Mouse (Mus musculus) forebrain, embryonic 13.5 days (tissue): ENCODE measurements around the gene Klhdc9. TPM values are rescaled to one million over a fixed set of nuclear protein-coding genes. Genes with fewer than 3 reads are reported as not detected.
A peak's percentile ranks its signal among the peaks of the same experiment; 100 is the strongest.

Experiments
- ATAC-seq: fragments of 200-750 bp; cut with Nextera tagmentation; 2 replicates; pipeline ENCODE4 v1.8.0; 2017
- H3K27ac ChIP-seq: fragments of 300-500 bp; sonication (generic); 2 replicates; pipeline ENCODE4 v1.5.1; 2015; ENCODE audit warnings: inconsistent platforms, mild to moderate bottlenecking, moderate library complexity
- H3K27me3 ChIP-seq: fragments of 300-500 bp; sonication (generic); 2 replicates; pipeline ENCODE4 v1.6.1; 2015; ENCODE audit warnings: mild to moderate bottlenecking, inconsistent platforms
- H3K36me3 ChIP-seq: fragments of 300-500 bp; sonication (generic); 2 replicates; pipeline ENCODE4 v1.6.1; 2015; ENCODE audit warnings: mild to moderate bottlenecking, inconsistent platforms; ENCODE audit not compliant: poor library complexity, severe bottlenecking
- H3K4me1 ChIP-seq: fragments of 300-500 bp; sonication (generic); 2 replicates; pipeline ENCODE4 v1.6.1; 2015; ENCODE audit warnings: inconsistent platforms
- H3K4me2 ChIP-seq: fragments of 300-500 bp; sonication (generic); 2 replicates; pipeline ENCODE4 v1.6.1; 2015; ENCODE audit warnings: inconsistent platforms, mild to moderate bottlenecking, moderate library complexity
- H3K4me3 ChIP-seq: fragments of 300-500 bp; sonication (generic); 2 replicates; pipeline ENCODE4 v1.5.1; 2015; ENCODE audit warnings: mild to moderate bottlenecking, inconsistent platforms
- H3K9ac ChIP-seq: fragments of 300-500 bp; sonication (generic); 2 replicates; pipeline ENCODE4 v1.6.1; 2015; ENCODE audit warnings: mild to moderate bottlenecking, inconsistent platforms
- H3K9me3 ChIP-seq: fragments of 300-500 bp; sonication (generic); replicated peaks from 2 replicates; pipeline ENCODE4 v1.6.1; 2016; ENCODE audit warnings: inconsistent platforms
- WGBS: fragments of 180-500 bp; shearing (Covaris S2); methylation state at CpG from one replicate; pipeline ENCODE4 v1.1.7; 2015; 5-methylcytosine and 5-hydroxymethylcytosine counted together
- polyA plus RNA-seq: library from polyadenylated mRNA; unstranded; fragments of >200 nt; fragmentation: Nextera tagmentation; extraction: Ambion mirVana; gene quantifications from 2 replicates; pipeline ENCODE4 v1.2.1, GENCODE M21; 2015

Klhdc9 gene
- polyA plus RNA-seq, 1 experiment from 2014 or later, result 3.3 TPM

DNA sequence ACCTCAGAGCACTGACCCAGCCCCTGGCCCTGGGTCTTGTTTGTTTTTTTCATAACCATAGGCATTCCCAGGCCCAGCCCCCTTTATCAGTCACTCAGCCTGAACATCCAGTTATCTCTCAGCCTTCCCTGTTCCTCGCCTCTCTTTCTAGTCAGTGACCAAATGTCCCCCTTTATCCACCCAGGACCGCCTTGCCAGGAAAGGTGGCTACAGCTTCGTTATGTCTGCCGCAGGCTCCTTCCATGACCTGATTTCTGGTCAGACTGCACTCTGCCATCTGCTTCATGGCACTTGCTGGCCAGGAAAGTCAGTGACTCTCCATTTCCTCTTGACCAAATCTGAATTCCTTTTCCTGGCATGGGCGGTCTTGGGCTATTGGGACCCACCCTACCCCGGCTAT, 17.7 kb upstream of the Klhdc9 start:
- H3K36me3 ChIP-seq, result no peaks in the 10 kb centered on the region
- no peak overlapping the region for H3K27ac ChIP-seq
- no peak overlapping the region for H3K4me3 ChIP-seq
- no peak for ATAC-seq
- H3K27me3 ChIP-seq, result peaks cover 17% of the 10 kb centered on the region
- WGBS, result 87% methylated on average over 6 of the region's 6 CpGs
- peaks cover 11% of the 10 kb centered on the region for H3K4me1 ChIP-seq
- H3K4me2 ChIP-seq, result no peak overlapping the region
- H3K9ac ChIP-seq, result no peak overlapping the region
- H3K9me3 ChIP-seq, result no peaks in the 10 kb centered on the region

- Histone ChIP-seq H3K4me3 (no peak overlapping the region), H3K9ac (no peak overlapping the region), H3K9me3 (no peaks in the 10 kb centered on the region), H3K4me1 (peaks cover 11% of the 10 kb centered on the region), H3K27ac (no peak overlapping the region), H3K4me2 (no peak overlapping the region), H3K36me3 (no peaks in the 10 kb centered on the region), H3K27me3 (peaks cover 13% of the 10 kb centered on the region)
- WGBS, result 51% methylated on average over 9 of the region's 9 CpGs
- no peak for ATAC-seq
Measured at GRCm38 (mm10) chr1:171375646-171376097, 15.1 kb upstream of the Klhdc9 start.

DNA sequence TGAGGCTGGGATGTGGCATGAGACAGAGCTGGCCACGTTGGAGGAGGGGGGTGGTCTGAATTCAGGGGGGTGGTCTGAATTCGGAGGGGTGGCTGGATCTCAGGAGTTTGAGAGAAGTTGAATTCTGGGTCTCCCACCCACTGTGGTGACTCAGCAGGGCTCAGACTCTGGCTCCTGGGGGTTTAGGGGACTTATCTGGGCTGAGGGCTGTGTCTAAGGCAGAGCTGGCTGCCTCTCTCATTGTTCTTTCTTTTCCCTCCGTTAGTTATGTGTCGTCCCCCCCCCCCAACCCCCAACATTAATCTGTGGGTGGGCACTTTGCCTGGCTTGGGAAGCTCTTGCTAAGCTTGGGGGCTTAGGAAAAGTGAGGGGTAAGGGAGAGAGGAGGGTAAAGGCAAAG, 13.3 kb upstream of the Klhdc9 start:
- no peaks in the 10 kb centered on the region for H3K36me3 ChIP-seq
- H3K9me3 ChIP-seq, result no peaks in the 10 kb centered on the region
- no peak overlapping the region for H3K27ac ChIP-seq
- H3K4me1 ChIP-seq, result no peaks in the 10 kb centered on the region
- 2% methylated on average over 4 of the region's 4 CpGs for WGBS
- H3K9ac ChIP-seq, result no peak overlapping the region
- H3K27me3 ChIP-seq, result no peaks in the 10 kb centered on the region
- no peak overlapping the region for H3K4me2 ChIP-seq
- H3K4me3 ChIP-seq, result no peak overlapping the region
- 0 out of 2 replicates have a peak, but pooled peaks have one; percentile 19 for ATAC-seq

DNA sequence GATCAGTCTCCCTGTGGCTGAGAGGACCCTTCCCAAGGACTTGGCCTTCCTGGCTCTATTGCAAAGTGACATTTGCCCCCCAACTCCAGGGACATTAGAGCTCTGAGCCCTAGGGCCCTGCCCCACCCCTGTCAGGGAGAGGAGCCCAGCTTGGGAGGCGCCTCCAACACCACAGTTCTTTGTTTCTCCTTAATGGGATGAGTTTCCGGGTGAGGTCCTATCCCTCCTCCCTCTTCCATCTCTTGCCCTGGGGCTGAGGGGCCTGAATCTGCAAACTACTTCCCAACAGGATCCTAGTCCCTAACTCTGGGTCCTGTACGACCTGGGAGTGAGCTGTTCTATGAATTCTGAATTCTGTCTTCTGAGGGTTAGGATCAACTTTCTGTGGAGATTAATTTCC, 12.3 kb upstream of the Klhdc9 start:
- Histone ChIP-seq H3K9ac (no peak overlapping the region), H3K4me2 (no peak overlapping the region), H3K4me1 (no peaks in the 10 kb centered on the region), H3K4me3 (no peak overlapping the region), H3K36me3 (no peaks in the 10 kb centered on the region), H3K9me3 (no peaks in the 10 kb centered on the region), H3K27ac (no peak overlapping the region), H3K27me3 (no peaks in the 10 kb centered on the region)
- no peak for ATAC-seq
- WGBS, result 26% methylated on average over 3 of the region's 3 CpGs

DNA sequence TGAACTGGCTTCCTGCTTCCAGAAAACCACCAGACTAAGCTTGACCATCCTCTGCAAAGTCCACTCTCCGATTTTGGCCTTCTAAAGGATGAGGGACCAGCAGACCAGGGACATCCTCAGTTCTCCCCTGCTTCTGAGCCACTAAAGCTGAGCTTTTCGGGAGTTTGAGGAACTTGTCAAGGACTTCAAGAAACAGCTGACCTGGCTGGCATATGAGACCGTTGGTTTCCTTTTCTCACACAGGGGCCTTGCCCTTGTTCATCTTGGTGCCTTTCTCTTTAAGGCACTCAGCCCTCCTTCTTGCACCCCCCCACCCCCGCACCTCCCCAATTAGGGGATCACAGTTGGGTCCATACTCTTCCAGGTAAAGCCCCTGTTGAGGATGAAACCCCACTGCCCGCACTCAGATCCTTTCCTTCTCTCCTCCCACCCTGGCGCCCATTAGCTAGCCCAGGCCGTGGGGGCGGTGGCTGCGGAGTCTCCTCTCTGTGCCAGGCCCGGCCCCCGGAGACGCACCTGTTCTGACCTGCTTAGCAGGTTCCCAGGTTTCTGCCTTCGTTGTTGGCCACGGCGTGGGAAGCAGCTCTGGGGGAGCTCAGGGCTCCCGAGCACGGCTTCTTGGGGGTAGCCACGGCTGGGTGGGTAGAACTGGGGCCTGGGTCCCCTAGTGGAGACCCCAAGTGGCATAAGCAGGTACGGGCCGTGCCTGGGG, 9.4 kb upstream of the Klhdc9 start, which contains the start of gene Nectin4:
Gene Nectin4 (plus strand): TSS at position 255 of the 712 bp plus-strand sequence.
- no peak for ATAC-seq
- 37% methylated on average over 20 of the region's 20 CpGs for whole genome bisulfite sequencing
- H3K27me3 ChIP-seq, result no peaks in the 10 kb centered on the region

DNA sequence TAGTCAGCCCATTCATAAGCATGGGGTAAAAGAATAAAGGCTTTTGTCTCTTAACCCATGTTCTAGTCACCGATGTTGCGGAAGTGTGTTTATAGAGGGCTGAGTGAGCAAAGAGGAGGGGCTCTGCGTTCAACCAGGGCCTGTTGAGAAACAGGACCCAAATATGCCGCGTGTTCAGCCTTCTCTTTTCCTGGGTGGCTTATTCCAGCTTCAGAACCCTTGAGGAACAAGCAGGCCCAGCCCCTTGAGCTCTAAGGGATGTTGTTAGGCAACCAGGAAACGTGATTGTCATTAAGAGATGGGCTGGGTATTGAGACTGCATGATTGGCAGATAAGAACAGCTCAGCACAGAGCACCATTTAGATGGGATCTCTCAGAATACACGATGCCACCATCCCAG, 5.3 kb upstream of the Klhdc9 start:
- Histone ChIP-seq H3K4me3 (no peak overlapping the region), H3K4me1 (peaks cover 6% of the 10 kb centered on the region), H3K9ac (no peak overlapping the region), H3K36me3 (no peaks in the 10 kb centered on the region), H3K4me2 (no peak overlapping the region), H3K27ac (no peak overlapping the region), H3K27me3 (no peaks in the 10 kb centered on the region), H3K9me3 (no peaks in the 10 kb centered on the region)
- ATAC-seq, result no peak
- 59% methylated on average over 7 of the region's 7 CpGs for WGBS

More for the DNA sequence above, 9.4 kb upstream of the Klhdc9 start, which contains the start of gene Nectin4:
- H3K36me3 ChIP-seq, result no peaks in the 10 kb centered on the region
- H3K9me3 ChIP-seq, result no peaks in the 10 kb centered on the region
- no peak within 1 kb of the TSS for H3K4me2 ChIP-seq
- no peak within 1 kb of the TSS for H3K27ac ChIP-seq
- H3K4me3 ChIP-seq, result no peak within 1 kb of the TSS
- no peak within 1 kb of the TSS for H3K9ac ChIP-seq
- H3K4me1 ChIP-seq, result no peaks in the 10 kb centered on the region

GRCm38 (mm10) chr1:171361106-171362103, 807 bp upstream of the Klhdc9 start:
- Histone ChIP-seq H3K9ac (peak overlapping the region; percentile 68), H3K27ac (peak overlapping the region; percentile 67)
- WGBS, result 32% methylated on average over 16 of the region's 16 CpGs

GRCm38 (mm10) chr1:171360253-171360652, 345 bp downstream of the Klhdc9 start:
- H3K36me3 ChIP-seq, result peaks cover 28% of the 10 kb centered on the region
- H3K4me1 ChIP-seq, result peaks cover 18% of the 10 kb centered on the region
- peak overlapping the region; percentile 68 for H3K9ac ChIP-seq
- no peak; the same call in 1 of the 2 replicates for ATAC-seq
- peak overlapping the region; percentile 88 for H3K4me2 ChIP-seq
- H3K27ac ChIP-seq, result peak overlapping the region; percentile 67
- H3K4me3 ChIP-seq, result peak overlapping the region; percentile 46
- WGBS, result 4% methylated on average over 26 of the region's 26 CpGs
- H3K27me3 ChIP-seq, result no peaks in the 10 kb centered on the region
- peaks cover 3% of the 10 kb centered on the region; the same call in 1 of the 2 replicates for H3K9me3 ChIP-seq

More at GRCm38 (mm10) chr1:171361106-171362103, 807 bp upstream of the Klhdc9 start:
- H3K9me3 ChIP-seq, result peaks cover 3% of the 10 kb centered on the region; the same call in 1 of the 2 replicates
- H3K4me1 ChIP-seq, result peaks cover 18% of the 10 kb centered on the region
- peak overlapping the region; percentile 88 for H3K4me2 ChIP-seq
- peaks cover 26% of the 10 kb centered on the region for H3K36me3 ChIP-seq
- no peaks in the 10 kb centered on the region for H3K27me3 ChIP-seq
- ATAC-seq, result peak; percentile 76
- H3K4me3 ChIP-seq, result peak overlapping the region; percentile 46

DNA sequence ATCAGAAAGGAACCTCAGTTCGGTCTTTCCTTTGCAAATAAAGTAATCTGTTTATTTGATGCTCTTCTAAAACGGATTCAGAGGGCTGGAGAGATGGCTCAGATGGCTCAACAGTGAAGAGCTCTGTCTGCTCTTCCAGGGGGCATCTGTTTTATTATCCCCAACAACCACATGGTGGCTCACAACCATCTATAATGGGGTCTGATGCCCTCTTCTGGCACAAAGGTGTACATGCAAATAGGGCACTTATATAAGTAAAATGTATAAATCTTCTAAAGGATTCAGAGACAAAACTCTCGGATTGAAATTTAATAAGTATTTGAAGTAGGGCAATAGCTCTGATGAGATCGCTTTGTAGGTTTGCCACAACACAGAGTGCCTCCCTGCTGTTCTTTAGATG, 2.2 kb downstream of the Klhdc9 start:
- H3K4me3 ChIP-seq, result no peak overlapping the region
- H3K9ac ChIP-seq, result no peak overlapping the region
- WGBS, result 79% methylated on average over 4 of the region's 4 CpGs
- H3K4me1 ChIP-seq, result peaks cover 18% of the 10 kb centered on the region
- H3K27ac ChIP-seq, result no peak overlapping the region
- H3K36me3 ChIP-seq, result peaks cover 28% of the 10 kb centered on the region
- peaks cover 3% of the 10 kb centered on the region; the same call in 1 of the 2 replicates for H3K9me3 ChIP-seq
- ATAC-seq, result no peak
- no peak overlapping the region for H3K4me2 ChIP-seq
- H3K27me3 ChIP-seq, result no peaks in the 10 kb centered on the region

GRCm38 (mm10) chr1:171356814-171357213, 3.8 kb downstream of the Klhdc9 start:
- Histone ChIP-seq H3K27ac (no peak overlapping the region), H3K4me3 (no peak overlapping the region), H3K9me3 (peaks cover 3% of the 10 kb centered on the region; the same call in 1 of the 2 replicates), H3K4me1 (peaks cover 18% of the 10 kb centered on the region), H3K27me3 (no peaks in the 10 kb centered on the region), H3K36me3 (peaks cover 28% of the 10 kb centered on the region), H3K4me2 (no peak overlapping the region), H3K9ac (no peak overlapping the region)
- no peak for ATAC-seq
- WGBS, result 91% methylated on average over 2 of the region's 2 CpGs

- Histone ChIP-seq H3K27ac (no peak overlapping the region), H3K36me3 (peaks cover 28% of the 10 kb centered on the region), H3K4me2 (no peak overlapping the region), H3K9ac (no peak overlapping the region), H3K4me1 (peaks cover 12% of the 10 kb centered on the region), H3K4me3 (no peak overlapping the region), H3K9me3 (peaks cover 3% of the 10 kb centered on the region; the same call in 1 of the 2 replicates), H3K27me3 (no peaks in the 10 kb centered on the region)
- WGBS, result 76% methylated on average over 5 of the region's 5 CpGs
- ATAC-seq, result no peak
Measured at GRCm38 (mm10) chr1:171355812-171356340, 4.7 kb downstream of the Klhdc9 start.
